Mouse (Mus musculus): ENCODE results near the gene Aco2. TPM values are rescaled to one million over a fixed set of nuclear protein-coding genes. Genes with fewer than 3 reads are reported as not detected.
A peak's percentile ranks its signal among the peaks of the same experiment; 100 is the strongest.

Aco2 gene
- polyA plus RNA-seq, 1 experiment: 621 TPM

GRCm38 (mm10) chr15:81939157-81939715 lies 67.1 kb downstream of the Aco2 start:
- Histone ChIP-seq H3K27me3 (ENCODE audit: control insufficient read depth, insufficient read depth, low read length) (no peaks in the 10 kb centered on the region), H3K4me3 (replicated peaks; ENCODE audit: insufficient read depth, low read depth, low read length) (no peak overlapping the region), H3K4me1 (ENCODE audit: control insufficient read depth, insufficient read depth, low read length) (peaks cover 12% of the 10 kb centered on the region), H3K27ac (ENCODE audit: insufficient read depth, low read length) (no peak overlapping the region; the same call in 1 of the 2 replicates)
- WGBS: 63% methylated on average over 10 of the region's 10 CpGs
- peak in 1 of 2 experiments; percentile 29 for DNase-seq
- TF ChIP-seq CTCF (IDR thresholded peaks at IDR 0.05; ENCODE audit: borderline replicate concordance, insufficient read depth, low read depth, low read length): no peak
- TF ChIP-seq POLR2A (IDR thresholded peaks at IDR 0.05; ENCODE audit: borderline replicate concordance, insufficient read depth, low read length): no peak

- peaks cover 12% of the 10 kb centered on the region for H3K4me1 ChIP-seq (ENCODE audit: control insufficient read depth, insufficient read depth, low read length)
- 78% methylated on average over 4 of the region's 4 CpGs for WGBS
- no peak for TF ChIP-seq POLR2A (IDR thresholded peaks at IDR 0.05; ENCODE audit: borderline replicate concordance, insufficient read depth, low read length)
- no peak for TF ChIP-seq CTCF (IDR thresholded peaks at IDR 0.05; ENCODE audit: borderline replicate concordance, insufficient read depth, low read depth, low read length)
- no peak for DNase-seq
- H3K27ac ChIP-seq (ENCODE audit: insufficient read depth, low read length): no peak overlapping the region
- H3K4me3 ChIP-seq (replicated peaks; ENCODE audit: insufficient read depth, low read depth, low read length): no peak overlapping the region
- no peaks in the 10 kb centered on the region for H3K27me3 ChIP-seq (ENCODE audit: control insufficient read depth, insufficient read depth, low read length)
Observed at GRCm38 (mm10) chr15:81939774-81940173, 67.7 kb downstream of the Aco2 start.

GRCm38 (mm10) chr15:81940219-81940618 lies 68.1 kb downstream of the Aco2 start:
- Histone ChIP-seq H3K4me1 (ENCODE audit: control insufficient read depth, insufficient read depth, low read length) (peaks cover 12% of the 10 kb centered on the region), H3K27me3 (ENCODE audit: control insufficient read depth, insufficient read depth, low read length) (no peaks in the 10 kb centered on the region), H3K4me3 (replicated peaks; ENCODE audit: insufficient read depth, low read depth, low read length) (no peak overlapping the region), H3K27ac (ENCODE audit: insufficient read depth, low read length) (peak overlapping the region; percentile 47; the same call in 1 of the 2 replicates)
- peak; percentile 48 to 74 for DNase-seq
- no peak for TF ChIP-seq POLR2A (IDR thresholded peaks at IDR 0.05; ENCODE audit: borderline replicate concordance, insufficient read depth, low read length)
- TF ChIP-seq CTCF (IDR thresholded peaks at IDR 0.05; ENCODE audit: borderline replicate concordance, insufficient read depth, low read depth, low read length): no peak
- WGBS: 45% methylated on average over 5 of the region's 5 CpGs

GRCm38 (mm10) chr15:81941010-81941409 lies 68.9 kb downstream of the Aco2 start:
- no peak for TF ChIP-seq POLR2A (IDR thresholded peaks at IDR 0.05; ENCODE audit: borderline replicate concordance, insufficient read depth, low read length)
- TF ChIP-seq CTCF (IDR thresholded peaks at IDR 0.05; ENCODE audit: borderline replicate concordance, insufficient read depth, low read depth, low read length): peak; percentile 19; the same call in 1 of the 2 replicates
- peaks cover 12% of the 10 kb centered on the region for H3K4me1 ChIP-seq (ENCODE audit: control insufficient read depth, insufficient read depth, low read length)
- DNase-seq: no peak
- H3K27ac ChIP-seq (ENCODE audit: insufficient read depth, low read length): no peak overlapping the region
- 95% methylated on average over 2 of the region's 2 CpGs for WGBS
- no peak overlapping the region for H3K4me3 ChIP-seq (replicated peaks; ENCODE audit: insufficient read depth, low read depth, low read length)
- no peaks in the 10 kb centered on the region for H3K27me3 ChIP-seq (ENCODE audit: control insufficient read depth, insufficient read depth, low read length)

- DNase-seq: no peak
- no peak overlapping the region for H3K27ac ChIP-seq (ENCODE audit: insufficient read depth, low read length)
- WGBS: 36% methylated on average over 9 of the region's 9 CpGs
- peaks cover 12% of the 10 kb centered on the region for H3K4me1 ChIP-seq (ENCODE audit: control insufficient read depth, insufficient read depth, low read length)
- no peak for TF ChIP-seq CTCF (IDR thresholded peaks at IDR 0.05; ENCODE audit: borderline replicate concordance, insufficient read depth, low read depth, low read length)
- no peak for TF ChIP-seq POLR2A (IDR thresholded peaks at IDR 0.05; ENCODE audit: borderline replicate concordance, insufficient read depth, low read length)
- no peak overlapping the region for H3K4me3 ChIP-seq (replicated peaks; ENCODE audit: insufficient read depth, low read depth, low read length)
- H3K27me3 ChIP-seq (ENCODE audit: control insufficient read depth, insufficient read depth, low read length): no peaks in the 10 kb centered on the region
Observed at GRCm38 (mm10) chr15:81943176-81943749, 71.2 kb downstream of the Aco2 start.

- DNase-seq: no peak
- no peak for TF ChIP-seq CTCF (IDR thresholded peaks at IDR 0.05; ENCODE audit: borderline replicate concordance, insufficient read depth, low read depth, low read length)
- TF ChIP-seq POLR2A (IDR thresholded peaks at IDR 0.05; ENCODE audit: borderline replicate concordance, insufficient read depth, low read length): no peak
- Histone ChIP-seq H3K4me1 (ENCODE audit: control insufficient read depth, insufficient read depth, low read length) (peaks cover 14% of the 10 kb centered on the region; the same call in 1 of the 2 replicates), H3K27ac (ENCODE audit: insufficient read depth, low read length) (no peak overlapping the region), H3K4me3 (replicated peaks; ENCODE audit: insufficient read depth, low read depth, low read length) (no peak overlapping the region), H3K27me3 (ENCODE audit: control insufficient read depth, insufficient read depth, low read length) (no peaks in the 10 kb centered on the region)
- WGBS: 83% methylated on average over 10 of the region's 10 CpGs
Observed at GRCm38 (mm10) chr15:81949076-81949475, 77.0 kb downstream of the Aco2 start.

- no peak for TF ChIP-seq CTCF (IDR thresholded peaks at IDR 0.05; ENCODE audit: borderline replicate concordance, insufficient read depth, low read depth, low read length)
- TF ChIP-seq POLR2A (IDR thresholded peaks at IDR 0.05; ENCODE audit: borderline replicate concordance, insufficient read depth, low read length): no peak
- H3K27me3 ChIP-seq (ENCODE audit: control insufficient read depth, insufficient read depth, low read length): no peaks in the 10 kb centered on the region
- H3K27ac ChIP-seq (ENCODE audit: insufficient read depth, low read length): no peak overlapping the region
- H3K4me1 ChIP-seq (ENCODE audit: control insufficient read depth, insufficient read depth, low read length): peaks cover 18% of the 10 kb centered on the region
- WGBS: 71% methylated on average over 11 of the region's 11 CpGs
- no peak for DNase-seq
- H3K4me3 ChIP-seq (replicated peaks; ENCODE audit: insufficient read depth, low read depth, low read length): no peak overlapping the region
Observed at GRCm38 (mm10) chr15:81949476-81950131, 77.5 kb downstream of the Aco2 start.

- TF ChIP-seq POLR2A (IDR thresholded peaks at IDR 0.05; ENCODE audit: borderline replicate concordance, insufficient read depth, low read length): no peak
- TF ChIP-seq CTCF (IDR thresholded peaks at IDR 0.05; ENCODE audit: borderline replicate concordance, insufficient read depth, low read depth, low read length): no peak
- H3K27me3 ChIP-seq (ENCODE audit: control insufficient read depth, insufficient read depth, low read length): no peaks in the 10 kb centered on the region
- H3K27ac ChIP-seq (ENCODE audit: insufficient read depth, low read length): no peak overlapping the region
- DNase-seq: no peak
- peaks cover 20% of the 10 kb centered on the region for H3K4me1 ChIP-seq (ENCODE audit: control insufficient read depth, insufficient read depth, low read length)
- WGBS: 77% methylated on average over 5 of the region's 5 CpGs
- H3K4me3 ChIP-seq (replicated peaks; ENCODE audit: insufficient read depth, low read depth, low read length): no peak overlapping the region
Observed at GRCm38 (mm10) chr15:81950716-81951115, 78.6 kb downstream of the Aco2 start.
